Mouse (Mus musculus): ENCODE results near the gene Atxn1l. TPM values are rescaled to one million over a fixed set of nuclear protein-coding genes. Genes with fewer than 3 reads are reported as not detected.
"Not testable (repeated sequence)": the region's sequence is repeated elsewhere in the genome, so short reads cannot be mapped to it uniquely, and the experiment has no call there.

The Atxn1l gene
- polyA plus RNA-seq, 1 experiment from 2014 or later = 3.0 TPM

GRCm38 (mm10) chr8:109759426-109759825 lies 21.9 kb upstream of the Atxn1l start:
- Histone ChIP-seq H3K4me3 (replicated peaks) (no peak overlapping the region), H3K27ac (no peak overlapping the region), H3K4me2 (no peak overlapping the region), H3K36me3 (no peaks in the 10 kb centered on the region), H3K9me3 (replicated peaks) (peaks cover 14% of the 10 kb centered on the region), H3K4me1 (replicated peaks) (no peaks in the 10 kb centered on the region), H3K27me3 (no peaks in the 10 kb centered on the region), H3K9ac (no peak overlapping the region)
- no peak for ATAC-seq (ENCODE audit: low read depth)
- no peak for DNase-seq
- WGBS (ENCODE audit: insufficient replicate concordance) = 78% methylated on average over 7 of the region's 7 CpGs

DNA sequence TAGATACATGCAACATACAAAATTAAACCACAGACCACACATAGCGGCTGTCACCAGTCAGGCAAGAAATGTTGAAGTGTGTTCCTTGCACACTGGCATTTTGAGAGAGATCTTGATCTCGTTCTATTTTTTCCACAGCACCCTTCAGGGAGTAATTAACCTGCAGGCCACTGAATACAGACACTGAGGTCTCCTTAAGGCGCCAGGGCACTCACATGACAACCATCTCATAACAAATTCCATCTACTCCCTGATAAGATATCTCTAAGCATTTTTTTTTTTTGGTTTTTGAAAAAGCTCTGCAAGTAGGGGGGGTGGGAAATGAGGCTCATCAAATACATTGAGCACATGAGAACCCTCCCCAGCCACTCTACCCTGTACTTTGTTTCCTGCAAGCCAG lies 19.3 kb upstream of the Atxn1l start:
- Histone ChIP-seq H3K9me3 (replicated peaks) (0 out of 2 replicates have a peak, but pooled peaks cover under 1% of the 10 kb centered on the region), H3K9ac (no peak overlapping the region), H3K36me3 (no peaks in the 10 kb centered on the region), H3K4me3 (replicated peaks) (no peak overlapping the region), H3K27ac (no peak overlapping the region), H3K27me3 (no peaks in the 10 kb centered on the region), H3K4me1 (replicated peaks) (no peaks in the 10 kb centered on the region), H3K4me2 (no peak overlapping the region)
- ATAC-seq (ENCODE audit: low read depth) (no peak), DNase-seq (no peak)
- WGBS (ENCODE audit: insufficient replicate concordance) = 43% methylated on average over 3 of the region's 3 CpGs

- DNase-seq; H3K9ac ChIP-seq; H3K27ac ChIP-seq; H3K4me1 ChIP-seq (replicated peaks); H3K4me3 ChIP-seq (replicated peaks); H3K4me2 ChIP-seq; H3K9me3 ChIP-seq (replicated peaks); ATAC-seq (ENCODE audit: low read depth); H3K27me3 ChIP-seq; H3K36me3 ChIP-seq: not testable (repeated sequence)
- 65% methylated on average over 4 of the region's 4 CpGs for WGBS (ENCODE audit: insufficient replicate concordance)
Observed at GRCm38 (mm10) chr8:109755554-109755953, 18.0 kb upstream of the Atxn1l start.

GRCm38 (mm10) chr8:109754696-109755095 lies 17.2 kb upstream of the Atxn1l start:
- no peak overlapping the region for H3K4me3 ChIP-seq (replicated peaks)
- H3K27me3 ChIP-seq = no peaks in the 10 kb centered on the region; the same call in 1 of the 2 replicates
- H3K4me1 ChIP-seq (replicated peaks) = no peaks in the 10 kb centered on the region
- DNase-seq = no peak
- H3K9ac ChIP-seq = no peak overlapping the region
- ATAC-seq (ENCODE audit: low read depth) = no peak
- no peaks in the 10 kb centered on the region for H3K36me3 ChIP-seq
- WGBS (ENCODE audit: insufficient replicate concordance) = 73% methylated on average over 8 of the region's 8 CpGs
- H3K27ac ChIP-seq = no peak overlapping the region
- no peak overlapping the region for H3K4me2 ChIP-seq
- no peaks in the 10 kb centered on the region for H3K9me3 ChIP-seq (replicated peaks)

DNA sequence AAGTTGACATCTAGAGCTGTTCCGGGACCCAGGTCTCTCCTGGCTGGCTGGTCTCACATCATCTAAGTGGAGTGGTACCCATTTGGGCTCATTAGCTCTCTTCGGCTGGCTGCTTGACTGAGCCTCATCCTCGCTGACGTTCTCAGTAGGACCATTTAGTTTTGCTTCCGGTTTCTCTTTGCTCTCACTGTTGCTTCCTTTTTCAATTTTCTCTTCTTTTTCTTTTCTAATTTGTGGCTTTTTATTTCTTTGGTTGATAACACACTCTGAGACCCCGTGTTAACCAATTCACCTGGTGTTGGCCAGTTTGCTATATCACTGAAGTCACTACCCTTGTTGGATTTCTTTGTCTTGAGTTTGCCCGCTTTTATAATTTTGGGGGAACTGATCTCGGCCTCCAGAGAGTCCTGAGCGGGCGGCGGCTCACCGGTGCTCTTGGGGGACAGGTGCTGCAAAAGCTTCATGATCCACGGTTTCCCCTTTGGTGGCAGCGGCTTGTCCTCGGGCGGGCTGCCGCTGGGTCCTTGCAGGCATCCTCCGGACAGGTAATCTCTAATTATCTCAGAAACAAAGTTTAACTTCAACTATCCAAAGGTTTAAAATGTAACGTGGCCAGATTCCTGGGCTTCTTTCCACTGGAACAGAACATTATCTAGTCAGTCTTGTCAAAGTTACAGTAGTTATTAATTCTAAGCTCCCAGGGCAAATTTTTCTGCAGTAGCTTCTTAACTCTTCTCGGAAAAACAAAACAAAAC lies 14.4 kb upstream of the Atxn1l start:
- Histone ChIP-seq H3K27me3 (no peaks in the 10 kb centered on the region; the same call in 1 of the 2 replicates), H3K9me3 (replicated peaks) (no peaks in the 10 kb centered on the region), H3K27ac (no peak overlapping the region), H3K4me1 (replicated peaks) (no peaks in the 10 kb centered on the region), H3K9ac (no peak overlapping the region), H3K4me3 (replicated peaks) (no peak overlapping the region), H3K4me2 (no peak overlapping the region), H3K36me3 (no peaks in the 10 kb centered on the region)
- ATAC-seq (ENCODE audit: low read depth) = no peak
- DNase-seq = no peak
- WGBS (ENCODE audit: insufficient replicate concordance) = 72% methylated on average over 20 of the region's 20 CpGs

- H3K4me3 ChIP-seq (replicated peaks) = no peak overlapping the region
- 33% methylated on average over 12 of the region's 12 CpGs for WGBS (ENCODE audit: insufficient replicate concordance)
- peak; percentile 15 for DNase-seq
Observed at GRCm38 (mm10) chr8:109750699-109751098, 13.2 kb upstream of the Atxn1l start.

DNA sequence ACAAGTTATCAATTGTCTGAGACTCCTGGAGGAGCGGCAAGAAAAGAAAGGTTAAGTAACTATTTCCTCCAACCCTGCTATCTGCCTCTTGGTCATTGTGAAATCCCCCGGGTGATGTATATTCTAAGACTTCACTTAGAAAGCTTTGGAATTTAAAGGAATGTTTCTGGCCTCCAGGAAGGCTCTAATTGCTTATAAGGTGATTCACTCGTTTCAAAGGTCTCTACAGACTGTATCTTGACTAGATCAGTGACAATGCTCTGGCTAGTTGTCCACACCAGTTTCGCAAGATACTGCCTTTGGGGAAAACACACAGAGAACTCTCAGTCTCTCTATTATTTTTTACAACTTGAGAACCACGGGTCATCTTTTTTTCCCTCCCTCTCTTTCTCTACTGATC lies 12.7 kb upstream of the Atxn1l start:
- no peak for ATAC-seq (ENCODE audit: low read depth)
- Histone ChIP-seq H3K27ac (no peak overlapping the region), H3K4me1 (replicated peaks) (no peaks in the 10 kb centered on the region), H3K27me3 (no peaks in the 10 kb centered on the region; the same call in 1 of the 2 replicates), H3K4me3 (replicated peaks) (no peak overlapping the region), H3K9me3 (replicated peaks) (no peaks in the 10 kb centered on the region), H3K9ac (no peak overlapping the region), H3K36me3 (no peaks in the 10 kb centered on the region), H3K4me2 (no peak overlapping the region)
- 28% methylated on average over 5 of the region's 5 CpGs for WGBS (ENCODE audit: insufficient replicate concordance)
- DNase-seq = no peak

More at GRCm38 (mm10) chr8:109750699-109751098, 13.2 kb upstream of the Atxn1l start:
- H3K4me1 ChIP-seq (replicated peaks) = no peaks in the 10 kb centered on the region
- H3K9ac ChIP-seq = no peak overlapping the region
- H3K9me3 ChIP-seq (replicated peaks) = no peaks in the 10 kb centered on the region
- ATAC-seq (ENCODE audit: low read depth) = no peak
- H3K27me3 ChIP-seq = no peaks in the 10 kb centered on the region; the same call in 1 of the 2 replicates
- no peaks in the 10 kb centered on the region for H3K36me3 ChIP-seq
- no peak overlapping the region for H3K27ac ChIP-seq
- no peak overlapping the region for H3K4me2 ChIP-seq

- no peaks in the 10 kb centered on the region for H3K36me3 ChIP-seq
- ATAC-seq (ENCODE audit: low read depth) (no peak), DNase-seq (no peak)
- no peak overlapping the region for H3K4me3 ChIP-seq (replicated peaks)
- H3K27me3 ChIP-seq = no peaks in the 10 kb centered on the region; the same call in 1 of the 2 replicates
- 79% methylated on average over 12 of the region's 12 CpGs for WGBS (ENCODE audit: insufficient replicate concordance)
- H3K4me1 ChIP-seq (replicated peaks) = no peaks in the 10 kb centered on the region
- H3K27ac ChIP-seq = no peak overlapping the region
- no peak overlapping the region for H3K4me2 ChIP-seq
- no peak overlapping the region for H3K9ac ChIP-seq
- no peaks in the 10 kb centered on the region for H3K9me3 ChIP-seq (replicated peaks)
Observed at GRCm38 (mm10) chr8:109747468-109748199, 10.1 kb upstream of the Atxn1l start.

DNA sequence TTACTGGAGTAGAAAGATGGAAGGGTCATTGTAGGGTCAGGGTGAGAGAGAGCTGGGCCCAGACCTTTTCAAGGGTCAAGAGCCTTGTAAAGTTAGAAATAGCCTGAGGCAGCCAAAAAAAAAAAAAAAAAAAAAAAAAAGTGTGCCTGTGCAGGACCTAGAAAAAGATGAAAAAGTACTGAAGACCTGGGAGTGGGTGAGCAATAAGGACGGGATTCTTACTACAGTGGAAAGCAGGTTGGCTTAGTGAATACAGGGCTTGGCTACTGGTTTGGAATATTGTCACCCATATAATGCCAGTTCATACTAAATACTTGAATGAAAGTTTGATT lies 476 bp upstream of the Atxn1l start:
- DNase-seq (no peak), ATAC-seq (ENCODE audit: low read depth) (no peak)
- 78% methylated on average over 1 of the region's 1 CpGs for WGBS (ENCODE audit: insufficient replicate concordance)
- peaks cover 18% of the 10 kb centered on the region for H3K36me3 ChIP-seq
- peak overlapping the region; percentile 96; the same call in 1 of the 2 replicates for H3K9ac ChIP-seq
- H3K4me2 ChIP-seq = peak overlapping the region; percentile 94
- no peaks in the 10 kb centered on the region for H3K27me3 ChIP-seq
- H3K4me3 ChIP-seq (replicated peaks) = peak overlapping the region; percentile 100
- no peak overlapping the region for H3K27ac ChIP-seq
- no peaks in the 10 kb centered on the region for H3K9me3 ChIP-seq (replicated peaks)
- peaks cover 19% of the 10 kb centered on the region for H3K4me1 ChIP-seq (replicated peaks)

DNA sequence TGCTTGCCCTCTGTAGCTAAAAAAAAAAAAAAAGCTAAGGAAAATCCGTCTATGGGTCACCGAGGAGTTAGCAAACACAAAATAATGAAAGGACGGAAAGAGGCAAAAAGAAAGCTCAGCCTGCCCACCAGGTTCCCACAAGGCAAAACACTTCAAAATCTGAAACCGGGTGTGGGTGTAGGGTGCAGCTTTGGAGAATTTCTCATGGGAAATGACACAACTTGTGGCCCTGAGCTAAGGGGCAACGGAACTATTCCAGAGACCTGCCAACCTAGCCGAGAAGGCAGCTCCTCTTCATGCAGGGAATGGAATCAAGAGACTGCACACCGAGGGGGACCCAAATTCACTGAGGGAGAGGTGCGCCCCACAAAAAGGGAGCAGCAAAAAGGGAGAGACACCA lies 720 bp downstream of the Atxn1l start:
- WGBS (ENCODE audit: insufficient replicate concordance) = 4% methylated on average over 8 of the region's 8 CpGs
- peaks cover 30% of the 10 kb centered on the region for H3K36me3 ChIP-seq
- H3K27me3 ChIP-seq = no peaks in the 10 kb centered on the region
- H3K4me2 ChIP-seq = peak overlapping the region; percentile 94
- peak overlapping the region; percentile 100 for H3K4me3 ChIP-seq (replicated peaks)
- H3K9me3 ChIP-seq (replicated peaks) = no peaks in the 10 kb centered on the region
- peak; percentile 8; the same call in 1 of the 2 replicates for ATAC-seq (ENCODE audit: low read depth)
- peak overlapping the region; percentile 72 for H3K27ac ChIP-seq
- DNase-seq = no peak
- H3K4me1 ChIP-seq (replicated peaks) = peaks cover 19% of the 10 kb centered on the region
- peak overlapping the region; percentile 96 for H3K9ac ChIP-seq

GRCm38 (mm10) chr8:109734018-109734417 lies 3.5 kb downstream of the Atxn1l start:
- Histone ChIP-seq H3K27ac (no peak overlapping the region), H3K4me2 (no peak overlapping the region), H3K9me3 (replicated peaks) (no peaks in the 10 kb centered on the region), H3K4me3 (replicated peaks) (no peak overlapping the region), H3K9ac (no peak overlapping the region), H3K4me1 (replicated peaks) (peaks cover 19% of the 10 kb centered on the region), H3K27me3 (no peaks in the 10 kb centered on the region), H3K36me3 (peaks cover 45% of the 10 kb centered on the region)
- WGBS (ENCODE audit: insufficient replicate concordance) = 82% methylated on average over 3 of the region's 3 CpGs
- ATAC-seq (ENCODE audit: low read depth) (no peak), DNase-seq (no peak)
